Mouse (Mus musculus): ENCODE measurements around the gene Gmpr.

GRCm38 (mm10) chr13:45564946-45565345 lies 57.7 kb downstream of the Gmpr start:
- no peak for TF ChIP-seq CTCF (IDR thresholded peaks at IDR 0.05; ENCODE audit: low read depth, low read length)
- TF ChIP-seq POLR2A (IDR thresholded peaks at IDR 0.05; ENCODE audit: borderline replicate concordance, low read depth, low read length): no peak
